Mouse (Mus musculus): ENCODE measurements around the gene Tmem52. TPM values are rescaled to one million over a fixed set of nuclear protein-coding genes. Genes with fewer than 3 reads are reported as not detected.
A peak's percentile ranks its signal among the peaks of the same experiment; 100 is the strongest.
"Not testable (repeated sequence)": the region's sequence is repeated elsewhere in the genome, so short reads cannot be mapped to it uniquely, and the experiment has no call there.

The Tmem52 gene
- total RNA-seq, 2 experiments from 2014 or later, result 2.2 TPM; not detected in 1

GRCm38 (mm10) chr4:155470997-155471396 lies 2.1 kb downstream of the Tmem52 start:
- intact Hi-C loops (cut with DNase I), result no loop called here

GRCm38 (mm10) chr4:155471406-155471805 lies 2.5 kb downstream of the Tmem52 start:
- DNase-seq, result no peak
- intact Hi-C loops (cut with DNase I), result no loop called here

More at GRCm38 (mm10) chr4:155470997-155471396, 2.1 kb downstream of the Tmem52 start:
- DNase-seq, result no peak

- DNase-seq, result no peak
- intact Hi-C loops (cut with DNase I), result no loop called here
These were observed 3.9 kb downstream of the Tmem52 start for GRCm38 (mm10) chr4:155472716-155473290.

GRCm38 (mm10) chr4:155473319-155473718 lies 4.4 kb downstream of the Tmem52 start:
- DNase-seq, result peak; percentile 52 to 59
- intact Hi-C loops (cut with DNase I), result no loop called here

- DNase-seq; intact Hi-C loops (cut with DNase I): not testable (repeated sequence)
These were observed 4.9 kb downstream of the Tmem52 start for GRCm38 (mm10) chr4:155473796-155474195.

- DNase-seq, result peak; percentile 83 to 91
- intact Hi-C loops (cut with DNase I), result loop anchor here (1.0 to 10.0 kb wide), 5 partner anchors 83 to 293 kb away; partner anchors contain the start of genes Ssu72 and Vwa1
These were observed 12.6 kb downstream of the Tmem52 start for GRCm38 (mm10) chr4:155481381-155482124.

- intact Hi-C loops (cut with DNase I), result loop anchor here (10.0 kb wide), 2 partner anchors 223 to 293 kb away; partner anchors contain the start of genes Ssu72 and Vwa1
- DNase-seq, result no peak
These were observed 13.2 kb downstream of the Tmem52 start for GRCm38 (mm10) chr4:155482125-155482480.

- intact Hi-C loops (cut with DNase I), result loop anchor here (10.0 kb wide), 2 partner anchors 222 to 292 kb away; partner anchors contain the start of genes Ssu72 and Vwa1
- no peak for DNase-seq
These were observed 14.0 kb downstream of the Tmem52 start for GRCm38 (mm10) chr4:155482733-155483540.

- intact Hi-C loops (cut with DNase I), result loop anchor here (10.0 kb wide), 2 partner anchors 219 to 289 kb away; partner anchors contain the start of genes Ssu72 and Vwa1
- DNase-seq, result no peak
These were observed 16.6 kb downstream of the Tmem52 start for GRCm38 (mm10) chr4:155485521-155485920.

- intact Hi-C loops (cut with DNase I), result loop anchor here (10.0 kb wide), 2 partner anchors 217 to 287 kb away; partner anchors contain the start of genes Ssu72 and Vwa1
These were observed 18.8 kb downstream of the Tmem52 start for GRCm38 (mm10) chr4:155487746-155488145.

GRCm38 (mm10) chr4:155488232-155489025 lies 19.5 kb downstream of the Tmem52 start:
- intact Hi-C loops (cut with DNase I), result loop anchor here (10.0 kb wide), 2 partner anchors 216 to 286 kb away; partner anchors contain the start of genes Ssu72 and Vwa1
- DNase-seq, result peak; percentile 76

More at GRCm38 (mm10) chr4:155487746-155488145, 18.8 kb downstream of the Tmem52 start:
- DNase-seq, result no peak

GRCm38 (mm10) chr4:155489101-155489970 lies 20.4 kb downstream of the Tmem52 start:
- intact Hi-C loops (cut with DNase I), result loop anchor here (10.0 kb wide), 2 partner anchors 215 to 285 kb away; partner anchors contain the start of genes Ssu72 and Vwa1

GRCm38 (mm10) chr4:155490456-155490855 lies 21.5 kb downstream of the Tmem52 start:
- intact Hi-C loops (cut with DNase I), result loop anchor here (2.0 kb wide), 1 partner anchor 74 kb away; no protein-coding TSS in a partner anchor
- DNase-seq, result peak in 1 of 2 experiments; percentile 17

More at GRCm38 (mm10) chr4:155489101-155489970, 20.4 kb downstream of the Tmem52 start:
- DNase-seq, result no peak

GRCm38 (mm10) chr4:155490990-155491504 lies 22.1 kb downstream of the Tmem52 start, which contains the start of gene Gnb1:
TSS of gene Gnb1 (plus strand) at chr4:155491361.
- DNase-seq, result peak; percentile 95 to 98
- intact Hi-C loops (cut with DNase I), result loop anchor here (2.0 kb wide), 1 partner anchor 74 kb away; no protein-coding TSS in a partner anchor

- intact Hi-C loops (cut with DNase I), result loop anchor here (2.0 kb wide), 1 partner anchor 73 kb away; no protein-coding TSS in a partner anchor
These were observed 22.7 kb downstream of the Tmem52 start for GRCm38 (mm10) chr4:155491529-155492130.

GRCm38 (mm10) chr4:155492131-155492633 lies 23.3 kb downstream of the Tmem52 start:
- intact Hi-C loops (cut with DNase I), result no loop called here
- peak; percentile 69 to 74 for DNase-seq

More at GRCm38 (mm10) chr4:155491529-155492130, 22.7 kb downstream of the Tmem52 start:
- DNase-seq, result no peak

GRCm38 (mm10) chr4:155494891-155495290 lies 26.0 kb downstream of the Tmem52 start:
- DNase-seq, result no peak
- intact Hi-C loops (cut with DNase I), result no loop called here

Measured in heart, postnatal 10 days (tissue).